In the genomic region with DNA sequence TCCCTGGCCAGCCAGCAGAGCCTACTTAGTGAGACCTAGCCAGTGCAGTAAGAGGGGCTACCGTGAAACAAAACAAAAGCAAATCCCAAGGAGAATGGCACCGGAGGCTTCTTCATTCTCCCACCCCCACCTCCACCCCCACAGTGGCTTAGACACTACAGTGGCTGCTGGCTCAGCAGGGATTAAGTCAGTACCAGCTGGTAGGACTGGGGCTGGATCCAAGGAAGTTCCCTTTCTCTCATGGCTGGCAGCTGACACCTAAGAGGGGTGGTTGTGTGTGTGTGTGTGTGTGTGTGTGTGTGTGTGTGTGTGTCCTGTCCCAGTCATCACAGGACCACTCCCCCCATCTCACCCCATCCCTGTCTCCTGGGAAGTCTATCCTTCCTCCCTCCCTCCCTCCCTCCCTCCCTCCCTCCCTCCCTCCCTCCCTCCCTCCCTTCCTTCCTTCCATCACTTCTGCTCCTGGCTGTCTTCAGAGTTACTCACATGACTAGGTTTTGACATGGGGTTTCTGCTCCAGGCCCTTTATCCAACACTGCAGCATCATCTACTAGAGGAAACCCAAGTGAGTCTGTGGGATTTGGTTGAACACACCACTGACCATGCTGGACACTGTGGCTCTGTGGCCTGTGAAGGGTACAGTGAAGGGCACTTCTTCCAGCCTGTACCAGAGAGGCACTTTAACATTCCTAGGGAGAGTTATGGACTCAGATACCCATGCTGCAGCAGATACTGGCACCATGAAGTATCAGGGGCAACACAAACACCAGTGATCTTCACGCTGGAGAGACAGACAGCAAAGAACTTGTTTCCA, we compare ENCODE assay signal across 7 mouse cellular contexts.
DNase-seq lines count a peak whose midpoint lies in the region; ATAC-seq and TF ChIP-seq lines count a peak whose summit lies in the region.
"Not testable (repeated sequence)": the region's sequence is repeated elsewhere in the genome, so short reads cannot be mapped to it uniquely, and the experiment has no call there.

No protein-coding gene starts in this region.

- H3K4me3 ChIP-seq in cerebellum, adult 2 months (replicated peaks; ENCODE audit: insufficient read depth, low read depth, low read length); embryonic facial prominence, embryonic 12.5 days; forebrain, embryonic 16.5 days (replicated peaks; ENCODE audit: low read length); hindbrain, embryonic 14.5 days (replicated peaks; ENCODE audit: low read length); midbrain, embryonic 12.5 days; neural tube, embryonic 14.5 days (ENCODE audit: low read depth, low read length): not testable (repeated sequence)

- H3K27me3 ChIP-seq in cerebellum, adult 2 months (ENCODE audit: control insufficient read depth, insufficient read depth, low read length); embryonic facial prominence, embryonic 12.5 days; forebrain, embryonic 16.5 days (replicated peaks; ENCODE audit: control insufficient read depth, insufficient read depth, low read length); hindbrain, embryonic 14.5 days (ENCODE audit: control insufficient read depth, insufficient read depth, low read length); midbrain, embryonic 12.5 days; neural tube, embryonic 14.5 days (ENCODE audit: control insufficient read depth, insufficient read depth, low read length): not testable (repeated sequence)

- H3K36me3 ChIP-seq in embryonic facial prominence, embryonic 12.5 days; forebrain, embryonic 16.5 days (ENCODE audit: control insufficient read depth, insufficient read depth); hindbrain, embryonic 14.5 days (replicated peaks; ENCODE audit: control insufficient read depth, insufficient read depth); midbrain, embryonic 12.5 days; neural tube, embryonic 14.5 days (ENCODE audit: control insufficient read depth, insufficient read depth, low read length): not testable (repeated sequence)

- not testable (repeated sequence) for TF ChIP-seq CTCF in cerebellum, adult 2 months (IDR thresholded peaks at IDR 0.05; ENCODE audit: borderline replicate concordance, insufficient read depth, low read depth, low read length)

- TF ChIP-seq POLR2A in cerebellum, adult 2 months (IDR thresholded peaks at IDR 0.05; ENCODE audit: borderline replicate concordance, insufficient read depth, low read length) = not testable (repeated sequence)

- WGBS in cerebellum, adult 2 months = 92% methylated on average over 1 of the region's 3 CpGs
- 81% methylated on average over 1 of the region's 3 CpGs for WGBS in embryonic facial prominence, embryonic 12.5 days
- WGBS in forebrain, embryonic 16.5 days = 85% methylated on average over 1 of the region's 3 CpGs
- 82% methylated on average over 1 of the region's 3 CpGs for WGBS in hindbrain, embryonic 14.5 days
- whole genome bisulfite sequencing in midbrain, embryonic 12.5 days = 86% methylated on average over 1 of the region's 3 CpGs
- WGBS in neural tube, embryonic 14.5 days = 86% methylated on average over 1 of the region's 3 CpGs

- intact Hi-C loops in left cerebral cortex, postnatal 4 days (cut with DNase I) = not testable (repeated sequence)

- H3K27ac ChIP-seq in cerebellum, adult 2 months (ENCODE audit: insufficient read depth, low read length) = peak overlapping the region; percentile 29
- not testable (repeated sequence) for H3K27ac ChIP-seq in embryonic facial prominence, embryonic 12.5 days; hindbrain, embryonic 14.5 days; midbrain, embryonic 12.5 days (replicated peaks); neural tube, embryonic 14.5 days (ENCODE audit: low read depth, low read length)
- peak overlapping the region; percentile 63; the same call in 1 of the 2 replicates for H3K27ac ChIP-seq in forebrain, embryonic 16.5 days (ENCODE audit: low read length)

- peak; percentile 32 to 35 for DNase-seq in cerebellum, adult 2 months
- not testable (repeated sequence) for DNase-seq in hindbrain, embryonic 14.5 days (ENCODE audit: low spot score)
- DNase-seq in left cerebral cortex, postnatal 4 days = peak; percentile 33

- H3K9ac ChIP-seq in embryonic facial prominence, embryonic 12.5 days; forebrain, embryonic 16.5 days (replicated peaks; ENCODE audit: low read depth, low read length); hindbrain, embryonic 14.5 days; midbrain, embryonic 12.5 days (replicated peaks); neural tube, embryonic 14.5 days (replicated peaks; ENCODE audit: low read depth, low read length): not testable (repeated sequence)

- not testable (repeated sequence) for H3K9me3 ChIP-seq in embryonic facial prominence, embryonic 12.5 days; forebrain, embryonic 16.5 days (ENCODE audit: control insufficient read depth, low read length); hindbrain, embryonic 14.5 days (ENCODE audit: control insufficient read depth, low read length); midbrain, embryonic 12.5 days; neural tube, embryonic 14.5 days (ENCODE audit: control insufficient read depth, low read length)

- not testable (repeated sequence) for H3K4me2 ChIP-seq in embryonic facial prominence, embryonic 12.5 days (replicated peaks); forebrain, embryonic 16.5 days (ENCODE audit: low read length); hindbrain, embryonic 14.5 days (replicated peaks); midbrain, embryonic 12.5 days (replicated peaks); neural tube, embryonic 14.5 days (ENCODE audit: low read depth, low read length)

- ATAC-seq in embryonic facial prominence, embryonic 12.5 days (ENCODE audit: insufficient number of reproducible peaks, insufficient read depth, low FRiP score, low TSS enrichment) = peak; percentile 52; the same call in 1 of the 2 replicates
- ATAC-seq in forebrain, embryonic 16.5 days = peak; percentile 89
- peak; percentile 59; the same call in 1 of the 2 replicates for ATAC-seq in hindbrain, embryonic 14.5 days (ENCODE audit: low FRiP score)
- ATAC-seq in midbrain, embryonic 12.5 days (ENCODE audit: low FRiP score, low read depth) = peak; percentile 76
- ATAC-seq in neural tube, embryonic 14.5 days (ENCODE audit: low read depth) = peak; percentile 46

- H3K4me1 ChIP-seq in cerebellum, adult 2 months (ENCODE audit: control insufficient read depth, insufficient read depth, low read length) = peaks cover 14% of the 10 kb centered on the region; the same call in 1 of the 2 replicates
- not testable (repeated sequence) for H3K4me1 ChIP-seq in embryonic facial prominence, embryonic 12.5 days; forebrain, embryonic 16.5 days (replicated peaks; ENCODE audit: control insufficient read depth, insufficient read depth, low read length); hindbrain, embryonic 14.5 days (replicated peaks; ENCODE audit: control insufficient read depth, insufficient read depth, low read length); midbrain, embryonic 12.5 days; neural tube, embryonic 14.5 days (ENCODE audit: control insufficient read depth, insufficient read depth, low read length)
